Mouse (Mus musculus) heart, postnatal 10 days (tissue): ENCODE results near the gene Mrpl21. TPM values are rescaled to one million over a fixed set of nuclear protein-coding genes. Genes with fewer than 3 reads are reported as not detected.

ENCODE experiments used
- DNase-seq, 2 experiments: peaks; one replicate each; pipeline ENCODE4 v3.0.0; 2021
- intact Hi-C: fragments of 180-260 bp; cut with DNase I; formaldehyde crosslinking; loops from one replicate; pipeline ENCODE4 v1.15.1; 2025
- total RNA-seq, 2 experiments: library from RNA; stranded (reverse); gene quantifications; 2 replicates each; pipeline ENCODE4 v1.2.3; 2021

Mrpl21 gene
- 10 to 100 TPM; 79.0 to 79.6 TPM for total RNA-seq

DNA sequence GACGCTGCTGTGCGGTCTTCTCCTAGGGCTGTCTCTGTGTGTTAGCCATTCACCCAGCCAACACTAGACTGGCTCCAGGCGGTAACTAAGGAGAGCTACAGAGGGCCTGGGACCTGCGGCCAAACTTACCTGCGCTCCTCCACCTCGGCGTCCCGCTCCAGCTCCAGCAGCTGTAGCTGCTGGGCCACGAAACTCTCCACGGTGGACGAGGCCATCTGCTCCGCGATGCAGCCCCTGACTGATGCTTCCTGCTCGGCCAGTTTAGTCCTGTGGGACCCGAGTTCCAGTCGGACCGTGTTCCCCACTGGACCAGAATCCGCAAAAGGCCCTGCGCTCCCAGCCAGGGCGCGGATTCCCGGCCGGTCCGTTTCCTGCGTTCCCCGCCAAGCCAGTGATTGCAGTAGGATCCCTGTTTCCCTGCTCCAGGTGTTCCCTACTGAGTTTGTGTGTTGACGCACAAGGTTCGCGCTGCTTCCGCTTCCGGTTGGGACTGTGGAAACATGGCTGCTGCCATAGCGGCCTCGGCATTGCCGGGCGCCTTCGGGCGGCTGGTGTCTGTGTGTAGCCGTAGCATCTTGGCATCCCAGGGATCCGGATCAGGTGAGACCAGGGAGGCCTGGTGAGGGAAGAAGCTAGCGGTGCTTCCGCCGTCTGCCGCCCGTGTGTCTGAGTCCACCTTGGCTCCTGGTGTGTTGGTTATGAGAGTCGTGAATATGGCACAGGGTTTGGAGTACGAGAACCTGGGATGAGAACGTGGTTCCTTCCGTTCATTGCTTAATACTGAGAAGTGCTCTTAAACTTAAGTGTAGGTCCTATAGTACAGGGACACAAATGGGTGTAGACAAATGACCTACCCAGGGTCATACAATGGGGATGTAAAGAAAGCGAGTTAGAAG is at the start of gene Mrpl21, which contains the start of gene Ighmbp2:
Mrpl21 (plus strand) TSS at position 330 of the 896 bp plus-strand sequence.
Ighmbp2 (minus strand) TSS at position 446 of the 896 bp plus-strand sequence.
- peak; percentile 94 to 97 for DNase-seq
- intact Hi-C loops, result loop anchor here (2.0 kb wide), 1 partner anchor 40 kb away; the partner anchor contains the start of gene Cpt1a

DNA sequence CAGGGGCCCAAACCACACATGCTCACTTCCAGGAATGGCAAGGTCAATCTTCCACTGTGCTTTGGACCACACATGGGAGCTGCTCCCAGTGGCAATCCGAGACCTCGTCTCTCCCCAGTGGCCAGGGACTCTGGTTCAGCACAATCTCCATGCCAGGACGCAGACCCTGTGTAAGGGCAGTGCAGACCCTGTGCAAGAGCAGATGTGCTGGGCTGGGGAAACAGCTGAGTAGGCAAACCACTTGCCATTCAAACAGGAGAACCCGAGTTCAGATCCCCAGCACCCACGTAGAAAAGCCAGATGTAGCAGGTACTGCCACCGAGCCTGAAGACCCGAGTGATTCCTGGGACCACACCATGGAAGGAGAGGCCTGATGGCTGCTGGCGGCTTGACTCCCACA is 22.7 kb upstream of the Mrpl21 start:
- intact Hi-C loops, result no loop called here
- DNase-seq, result no peak

DNA sequence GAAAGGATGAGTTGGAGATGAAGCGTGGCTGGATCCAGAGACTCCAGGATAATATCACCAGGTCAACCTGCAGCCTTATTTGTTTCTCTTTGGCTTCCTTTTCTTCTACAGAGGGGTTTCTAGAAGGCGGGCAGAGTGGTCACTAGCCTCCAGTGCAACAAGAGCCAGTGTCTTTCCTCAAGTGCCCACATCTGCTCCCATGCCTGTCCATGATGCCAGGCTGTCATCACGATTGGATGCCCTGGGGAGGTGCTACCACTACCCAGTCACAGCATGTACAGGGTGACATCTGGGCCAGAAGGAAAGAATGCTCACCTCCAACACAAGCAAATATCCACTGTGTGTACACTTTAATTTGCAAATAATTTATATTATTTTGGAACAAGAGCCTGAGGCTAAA is 22.1 kb upstream of the Mrpl21 start:
- DNase-seq, result no peak
- intact Hi-C loops, result no loop called here

DNA sequence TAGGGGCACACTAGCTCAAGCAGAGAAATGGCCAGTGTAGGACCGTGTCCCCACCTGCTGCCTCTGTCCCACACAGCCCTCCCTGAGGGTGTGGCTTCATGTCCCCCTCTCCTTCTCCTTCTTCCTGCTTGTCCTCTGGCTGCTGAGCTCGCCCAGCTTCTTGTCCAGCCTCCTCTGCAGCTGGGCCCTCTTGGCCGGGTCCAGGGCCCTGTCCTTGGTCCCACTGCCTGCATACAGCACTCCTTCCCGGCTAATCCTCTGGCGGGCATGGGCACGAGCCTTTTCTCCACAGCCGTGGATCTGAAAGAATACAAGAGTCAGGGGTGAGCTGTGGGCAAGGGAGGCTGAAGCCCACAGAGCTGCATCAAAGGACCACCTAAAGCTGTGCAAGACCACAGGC is 21.4 kb upstream of the Mrpl21 start:
- intact Hi-C loops, result no loop called here
- no peak for DNase-seq

DNA sequence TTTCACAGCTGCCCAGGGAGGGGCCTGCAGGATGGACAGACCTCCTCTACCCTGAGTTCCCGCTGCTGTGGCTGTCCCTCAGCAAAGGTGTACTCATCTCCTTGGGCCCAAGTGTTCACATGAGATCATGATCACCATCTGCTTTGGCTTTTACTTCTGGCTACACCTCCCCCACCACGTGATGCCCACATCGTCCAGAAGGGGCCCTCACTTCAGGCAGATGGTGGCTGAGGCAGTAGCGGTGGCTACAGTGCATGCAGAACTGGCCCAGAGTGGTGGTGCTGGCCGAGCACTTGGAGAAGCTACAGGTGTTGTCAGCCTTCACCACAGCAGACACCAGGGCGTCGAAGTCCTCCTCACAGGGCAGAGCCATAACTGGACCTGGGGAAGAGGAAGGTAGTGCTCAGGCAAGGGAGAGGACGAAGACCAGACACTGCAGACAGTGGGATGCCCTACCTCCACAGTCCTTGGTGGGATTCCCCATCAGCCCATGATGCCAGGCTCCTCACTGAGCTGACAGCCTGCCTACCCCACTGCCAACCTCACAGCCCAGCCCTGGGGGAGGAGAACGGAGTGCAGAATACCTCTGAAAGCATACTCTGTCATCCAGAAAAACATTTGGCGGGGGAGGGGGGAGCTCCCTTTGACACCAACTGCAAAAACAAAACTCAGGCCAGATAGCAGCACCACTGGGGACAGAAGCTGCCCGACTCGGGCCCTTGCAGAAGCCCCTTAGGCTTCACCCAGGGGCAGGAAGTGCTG is 20.8 kb upstream of the Mrpl21 start:
- intact Hi-C loops, result no loop called here
- DNase-seq, result no peak

DNA sequence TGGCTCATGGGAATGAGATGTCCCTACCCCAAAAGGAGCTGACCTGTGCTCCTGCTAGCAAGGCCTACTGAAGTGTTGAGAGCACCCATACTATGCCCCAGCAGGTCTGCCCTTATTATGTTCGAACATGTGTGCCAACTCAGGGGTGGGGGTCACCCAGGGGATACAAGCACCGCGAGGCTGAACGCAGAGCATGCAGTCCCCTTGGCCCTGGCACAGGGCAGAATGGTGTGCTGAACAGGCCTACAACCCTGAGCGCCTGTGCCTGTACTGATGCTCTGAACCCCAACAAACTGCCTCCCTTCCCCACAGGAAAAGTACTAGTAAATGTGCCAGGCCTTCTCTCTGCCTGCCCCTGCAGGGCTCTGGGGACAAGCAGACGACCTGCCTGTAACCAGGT is 18.4 kb upstream of the Mrpl21 start:
- DNase-seq, result no peak
- intact Hi-C loops, result no loop called here

DNA sequence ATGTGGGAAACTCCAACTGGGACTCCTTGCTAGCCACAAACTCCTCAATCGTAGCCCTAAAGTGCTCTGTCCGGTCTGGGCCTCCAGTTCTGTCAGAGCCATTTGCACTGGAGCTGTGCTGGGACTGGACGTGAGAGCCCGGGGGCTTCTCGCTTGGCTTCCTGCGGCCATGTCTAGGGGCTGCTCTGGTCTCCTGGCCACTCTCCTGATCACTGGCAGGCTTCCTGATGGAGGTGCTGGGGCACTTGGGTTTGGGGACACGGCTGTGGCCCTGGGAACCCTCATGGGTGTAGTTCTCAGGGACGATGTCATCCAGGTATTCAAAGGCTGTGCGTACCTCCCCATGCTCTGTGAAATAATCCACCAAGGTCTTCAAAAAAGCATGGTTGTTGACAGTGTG is 17.5 kb upstream of the Mrpl21 start:
- no peak for DNase-seq
- intact Hi-C loops, result no loop called here

DNA sequence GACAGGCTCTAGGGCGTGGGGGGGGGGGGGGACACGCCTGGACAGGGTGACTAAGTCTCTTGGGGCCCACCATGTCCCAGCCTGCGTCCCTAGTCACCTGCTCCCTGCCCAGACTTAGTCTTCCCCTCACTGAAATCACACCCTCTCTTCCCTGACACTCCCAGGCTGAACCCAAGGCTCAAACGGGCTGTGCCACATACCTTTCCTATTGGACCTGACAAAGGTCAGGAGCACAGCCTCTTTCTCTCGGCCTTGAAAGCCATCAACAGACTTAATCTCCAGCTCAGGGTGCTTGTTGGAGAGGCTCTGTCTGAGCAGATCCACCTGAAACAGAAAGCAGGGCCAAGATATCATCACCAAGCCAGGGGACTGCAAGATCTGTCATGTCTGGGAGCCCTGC is 16.6 kb upstream of the Mrpl21 start:
- no peak for DNase-seq
- intact Hi-C loops, result no loop called here

DNA sequence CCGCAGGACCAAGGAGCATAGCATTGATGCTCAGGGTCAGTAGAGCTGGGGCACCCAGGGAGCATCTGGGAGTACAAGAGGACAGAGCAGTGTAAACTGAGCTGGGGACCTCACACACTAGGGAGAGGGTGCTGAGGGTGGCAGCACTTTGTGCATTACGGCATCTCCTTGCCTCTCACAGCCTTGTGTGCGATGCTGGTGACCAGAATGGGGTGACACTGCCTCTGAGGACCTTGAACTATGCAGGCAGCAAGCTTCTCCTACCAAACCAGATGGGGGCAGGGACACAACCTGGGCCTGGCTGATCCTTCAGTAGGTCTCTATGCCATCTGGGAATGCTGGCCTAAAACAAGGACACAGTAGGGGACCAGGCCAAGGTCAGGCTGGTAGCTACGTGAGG is 16.0 kb upstream of the Mrpl21 start:
- no peak for DNase-seq
- intact Hi-C loops, result no loop called here

DNA sequence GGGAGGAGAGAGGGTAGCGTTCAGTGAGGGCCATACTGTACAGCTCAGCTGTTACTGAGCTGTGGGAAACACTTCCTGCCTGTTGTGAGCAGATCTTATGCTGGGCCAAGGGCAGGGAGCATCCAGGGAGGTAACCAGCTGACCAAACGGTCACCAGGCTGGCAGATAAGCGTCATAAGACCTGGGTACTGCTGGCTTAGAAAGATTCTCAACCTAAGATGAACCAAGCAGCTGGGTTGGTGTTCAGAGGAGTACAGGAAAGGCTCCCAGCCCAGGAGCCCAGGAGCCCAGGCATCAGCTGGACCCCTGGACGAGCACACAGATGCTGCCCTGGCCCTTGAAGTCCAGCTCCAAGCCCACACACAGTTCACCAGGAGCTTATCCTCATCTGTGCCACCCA is 15.4 kb upstream of the Mrpl21 start:
- no peak for DNase-seq
- intact Hi-C loops, result no loop called here

DNA sequence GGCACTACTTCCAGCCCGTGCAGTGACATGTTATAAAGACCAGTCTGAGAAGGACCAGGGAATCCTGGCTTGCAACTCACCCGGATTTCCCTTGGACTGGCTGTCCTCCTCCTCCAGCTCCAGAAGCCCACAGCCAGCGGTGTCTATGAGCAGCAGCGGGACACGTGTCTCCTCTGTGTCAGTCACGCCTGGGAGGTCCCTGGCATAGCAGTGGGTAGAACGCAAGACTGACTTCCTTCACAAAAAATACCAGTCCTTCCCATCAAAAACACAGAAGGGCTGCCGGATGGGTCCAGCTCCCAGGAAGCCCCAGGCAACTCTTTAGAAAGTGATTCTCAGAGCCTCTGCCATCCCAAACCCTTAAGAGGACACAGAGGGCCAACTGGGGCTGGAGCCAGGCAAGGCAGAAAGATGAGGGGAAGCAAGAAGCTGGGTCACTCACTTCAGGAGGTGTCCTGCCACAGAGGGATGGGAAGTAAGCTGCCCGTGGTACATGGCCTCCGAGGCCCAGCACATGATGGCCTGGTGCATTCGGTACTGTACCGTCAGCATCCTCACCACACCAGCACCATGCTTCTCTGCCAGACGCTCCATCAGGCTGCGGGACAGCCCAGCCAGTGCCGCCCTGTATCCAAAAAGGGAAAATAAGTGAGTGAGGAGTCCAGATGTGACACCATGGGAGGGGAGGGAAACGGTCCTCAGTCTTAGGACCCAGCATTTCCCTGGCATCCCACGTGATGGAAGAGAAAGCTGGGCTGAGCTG is 14.3 kb upstream of the Mrpl21 start:
- intact Hi-C loops, result no loop called here
- DNase-seq, result no peak

DNA sequence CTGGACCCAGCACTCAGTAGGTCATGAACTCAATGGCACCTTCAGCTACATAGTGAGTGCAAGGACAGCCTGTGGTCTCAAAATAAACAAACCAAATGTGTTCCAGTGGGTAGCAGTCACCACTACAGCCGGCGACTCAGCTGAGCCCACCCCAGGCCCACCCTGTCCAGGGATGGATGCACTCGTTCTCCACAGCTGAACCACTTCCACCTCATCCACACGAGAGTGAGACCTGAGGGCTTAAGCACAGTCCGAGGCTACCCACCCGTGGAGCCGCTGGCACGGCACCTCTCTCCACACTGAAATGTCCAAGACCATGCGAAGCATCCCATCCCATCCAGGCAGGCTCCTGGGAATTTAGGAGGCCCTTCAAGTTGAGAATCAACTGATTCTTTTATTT is 13.4 kb upstream of the Mrpl21 start:
- intact Hi-C loops, result no loop called here
- DNase-seq, result no peak

DNA sequence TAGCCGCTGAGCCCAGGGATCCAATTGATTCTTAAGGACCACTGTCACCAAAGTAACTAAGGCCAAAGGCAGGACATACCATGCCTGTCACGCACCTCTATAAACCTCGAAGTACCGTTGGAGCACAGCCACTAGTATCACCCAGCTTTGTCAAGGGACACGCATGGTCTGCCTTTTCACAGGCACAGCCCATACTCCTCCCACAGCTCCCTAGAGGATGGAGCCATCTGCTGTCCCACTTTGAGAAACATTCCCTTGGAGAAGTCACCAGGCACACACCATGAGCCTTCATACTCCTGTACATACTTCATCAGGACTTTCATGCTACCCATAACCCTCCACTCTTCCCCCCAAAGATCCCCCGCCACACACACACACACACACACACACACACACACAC is 12.9 kb upstream of the Mrpl21 start:
- intact Hi-C loops, result no loop called here

DNA sequence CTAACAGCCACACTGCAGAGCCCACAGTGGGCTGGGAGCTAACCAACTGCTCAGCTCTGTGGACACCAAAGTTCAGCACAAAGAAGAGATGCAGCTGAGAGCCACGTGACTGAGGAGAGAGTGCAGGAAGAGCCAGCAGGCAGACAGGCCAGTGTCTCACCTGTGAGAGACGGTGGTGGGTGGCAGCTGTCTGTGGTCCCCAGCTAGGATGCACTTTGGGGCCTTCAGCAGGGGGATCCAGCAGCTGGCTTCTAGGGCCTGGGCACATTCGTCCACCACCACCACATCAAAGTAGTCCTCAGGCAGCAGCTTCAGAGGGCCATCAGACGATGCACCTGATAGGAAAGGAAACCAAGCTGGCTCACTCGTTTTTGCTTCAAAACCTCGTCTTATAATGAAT is 11.3 kb upstream of the Mrpl21 start:
- intact Hi-C loops, result no loop called here
- no peak for DNase-seq

More for the DNA sequence above, 12.9 kb upstream of the Mrpl21 start:
- DNase-seq, result no peak

DNA sequence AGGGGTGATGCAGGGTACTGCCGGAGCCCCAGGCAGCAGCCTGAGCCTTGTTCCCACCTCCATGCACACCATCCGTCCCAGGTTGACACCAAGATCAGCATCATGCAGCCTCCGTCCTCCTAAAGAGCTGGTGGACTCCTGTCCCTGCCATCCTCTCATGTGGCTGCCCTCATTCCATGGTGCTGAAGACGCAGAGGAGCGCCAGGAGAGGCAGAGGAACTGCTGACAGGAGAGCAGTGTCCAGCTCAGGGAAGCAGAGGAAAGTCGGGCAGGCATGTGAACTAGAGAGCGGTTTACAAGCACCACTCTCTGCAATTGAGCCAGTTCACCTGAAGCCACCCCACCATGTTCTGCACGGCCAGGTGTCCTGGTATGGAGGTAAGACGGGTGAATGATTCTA is 9.4 kb upstream of the Mrpl21 start:
- no peak for DNase-seq

DNA sequence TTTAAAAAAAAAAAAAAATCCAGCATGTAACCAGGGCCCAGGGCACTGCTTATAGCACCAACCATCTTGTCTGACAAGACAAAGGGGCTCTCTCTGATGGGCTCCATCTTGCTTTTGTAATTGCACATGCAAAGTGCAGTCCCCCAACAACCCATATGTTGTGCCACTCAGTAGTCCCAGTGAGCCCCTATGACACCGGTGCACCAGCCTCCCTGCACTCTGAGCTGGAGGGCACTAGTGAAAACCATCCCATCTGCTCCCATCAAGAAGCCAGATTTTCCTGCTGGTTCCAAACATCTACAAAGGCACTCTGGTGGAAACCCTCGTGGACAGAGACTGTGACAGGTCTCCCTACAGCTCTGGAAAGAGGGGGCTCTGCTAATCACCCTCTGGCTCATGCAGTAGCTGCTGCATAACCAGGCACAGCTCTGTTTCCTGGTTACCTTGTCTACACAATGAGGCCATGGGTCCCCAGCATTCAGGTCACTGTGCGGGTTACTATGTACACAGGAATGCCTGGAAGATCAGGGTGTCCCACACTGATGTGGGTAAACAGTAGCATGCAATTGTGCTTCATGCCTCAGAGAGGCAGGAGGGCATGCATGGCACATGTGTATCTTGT is 6.8 kb upstream of the Mrpl21 start:
- intact Hi-C loops, result no loop called here
- no peak for DNase-seq

More for the DNA sequence above, 9.4 kb upstream of the Mrpl21 start:
- intact Hi-C loops, result no loop called here

DNA sequence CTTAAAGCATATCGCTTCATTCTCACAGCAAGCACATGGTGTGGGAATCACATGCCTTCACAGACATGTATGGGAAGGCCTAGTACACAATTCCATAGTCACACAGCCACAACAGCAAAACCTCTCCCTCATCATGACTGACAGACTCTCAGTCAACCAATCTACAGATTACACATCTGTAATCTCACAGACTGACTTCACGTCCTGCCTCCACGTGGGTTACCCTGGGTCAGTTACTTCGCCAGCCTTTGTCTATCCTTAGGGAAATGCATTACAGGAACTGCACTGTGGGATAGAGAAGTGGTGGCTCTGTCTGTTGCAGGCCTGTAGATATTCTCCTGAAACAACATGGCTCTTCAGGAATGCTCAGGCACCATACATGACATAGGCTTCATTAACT is 815 bp upstream of the Mrpl21 start:
- DNase-seq, result no peak
- intact Hi-C loops, result loop anchor here (2.0 kb wide), 1 partner anchor 41 kb away; the partner anchor contains the start of gene Cpt1a

DNA sequence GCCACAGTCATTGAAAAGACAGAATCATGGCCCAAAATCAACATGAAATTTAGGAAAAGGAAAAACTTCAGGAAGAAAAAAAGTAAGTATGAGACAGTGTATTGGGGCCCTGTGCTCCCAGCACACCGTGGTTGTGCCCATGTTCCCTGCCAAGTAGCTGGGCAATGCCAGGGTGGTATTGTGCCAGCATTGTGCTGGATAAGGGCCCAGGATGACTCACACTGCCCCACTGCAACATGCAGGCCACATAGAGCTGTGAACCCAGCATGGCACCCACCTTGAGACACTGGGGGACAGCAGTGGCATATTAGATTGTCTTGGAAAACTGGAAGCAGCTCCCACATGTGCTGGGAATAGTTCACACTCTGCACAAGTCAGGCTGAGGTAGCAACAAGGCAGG is 6.3 kb downstream of the Mrpl21 start:
- no peak for DNase-seq
- intact Hi-C loops, result no loop called here

DNA sequence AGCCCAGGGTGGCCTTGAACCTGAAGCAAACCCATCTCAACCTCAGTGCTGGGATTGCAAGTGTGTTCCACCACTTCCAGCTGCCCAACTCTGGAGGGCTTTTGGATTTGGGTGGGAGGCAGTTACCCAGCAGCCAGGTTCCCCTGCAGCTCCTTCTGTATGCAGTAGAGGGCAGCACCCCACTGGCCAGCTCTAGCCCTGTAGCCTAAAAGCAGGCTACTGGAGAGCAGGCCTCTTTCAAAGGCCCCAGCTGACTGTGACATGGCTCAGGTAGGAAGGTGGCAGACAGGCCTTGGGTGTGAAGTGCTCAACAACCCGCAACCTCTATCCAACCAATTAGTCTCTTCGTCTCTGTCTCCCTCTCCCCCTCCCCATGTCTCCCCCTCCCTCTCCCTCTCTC is 9.3 kb downstream of the Mrpl21 start:
- intact Hi-C loops, result loop anchor here (2.0 to 5.0 kb wide), 2 partner anchors 65 to 159 kb away; no protein-coding TSS in a partner anchor
- DNase-seq, result peak; percentile 74 to 80

DNA sequence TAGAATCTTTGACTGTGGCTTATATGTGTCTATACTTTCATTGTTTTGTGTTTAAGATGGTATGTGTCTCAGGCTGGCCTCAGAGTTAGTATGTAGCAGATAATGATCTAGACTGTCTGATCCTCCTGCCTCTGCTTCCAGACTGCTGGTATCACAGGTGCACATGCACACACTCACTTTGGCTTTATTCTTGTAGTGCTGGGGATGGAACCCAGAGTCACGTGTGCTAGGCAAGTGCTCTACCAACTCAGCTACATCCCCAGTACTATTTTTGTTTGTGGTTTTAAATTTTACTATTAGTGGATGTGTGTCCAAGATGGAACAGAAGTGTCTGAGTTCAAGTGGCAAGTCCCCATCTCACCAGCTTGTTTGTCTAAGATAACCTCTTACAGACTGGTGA is 10.3 kb downstream of the Mrpl21 start:
- DNase-seq, result no peak
- intact Hi-C loops, result loop anchor here (2.0 to 5.0 kb wide), 2 partner anchors 64 to 158 kb away; no protein-coding TSS in a partner anchor
